Comparison of ENCODE assay signal across 11 mouse cellular contexts in genomic region chr1:172514551-172515268, GRCm38 (mm10). TPM values are rescaled to one million over a fixed set of nuclear protein-coding genes. Genes with fewer than 3 reads are reported as not detected.
A peak's percentile ranks its signal among the peaks of the same experiment; 100 is the strongest.
DNase-seq lines count a peak whose midpoint lies in the region; ATAC-seq and TF ChIP-seq lines count a peak whose summit lies in the region.
"Had no signal": no experiment of that assay in that cellular context is flagged by ENCODE, and none has a peak within 500 bp of the region (broad histone marks: within the 10 kb centered on the region; RNA-seq: fewer than 3 reads in every experiment).

No protein-coding gene starts in this region.

- no peaks in the 10 kb centered on the region for H3K36me3 ChIP-seq in hindbrain, embryonic 10.5 days
- no peaks in the 10 kb centered on the region for H3K36me3 ChIP-seq in hindbrain, embryonic 16.5 days (ENCODE audit: control insufficient read depth, insufficient read depth, low read length)
- H3K36me3 ChIP-seq in ES-E14 (ENCODE audit: control insufficient read depth, insufficient read depth, low read length, poor library complexity, severe bottlenecking) = no peaks in the 10 kb centered on the region
- H3K36me3 ChIP-seq in heart, embryonic 15.5 days = no peaks in the 10 kb centered on the region
- H3K36me3 ChIP-seq in midbrain, embryonic 14.5 days (ENCODE audit: control insufficient read depth, insufficient read depth, low read length) = no peaks in the 10 kb centered on the region
- H3K36me3 ChIP-seq: midbrain, embryonic 12.5 days had no signal

- no peak for ATAC-seq in hindbrain, embryonic 16.5 days
- no peak for ATAC-seq in heart, embryonic 15.5 days (replicated peaks; ENCODE audit: insufficient number of reproducible peaks, insufficient read depth, low FRiP score, low read depth)
- ATAC-seq in inflammation-experienced regulatory T-cells, adult 6 months = no peak
- no peak for ATAC-seq in midbrain, embryonic 14.5 days (ENCODE audit: low FRiP score, low TSS enrichment)

- H3K27me3 ChIP-seq in hindbrain, embryonic 10.5 days (ENCODE audit: insufficient read depth, poor library complexity, severe bottlenecking) = peaks cover 9% of the 10 kb centered on the region; the same call in 1 of the 2 replicates
- no peaks in the 10 kb centered on the region for H3K27me3 ChIP-seq in hindbrain, embryonic 16.5 days (replicated peaks; ENCODE audit: control insufficient read depth, insufficient read depth, low read length)
- no peaks in the 10 kb centered on the region for H3K27me3 ChIP-seq in heart, embryonic 15.5 days
- no peaks in the 10 kb centered on the region for H3K27me3 ChIP-seq in midbrain, embryonic 14.5 days (ENCODE audit: control insufficient read depth, insufficient read depth, low read length)

- H3K4me1 ChIP-seq in hindbrain, embryonic 10.5 days (replicated peaks) = peaks cover 26% of the 10 kb centered on the region
- 0 out of 2 replicates have a peak, but pooled peaks cover 3% of the 10 kb centered on the region for H3K4me1 ChIP-seq in hindbrain, embryonic 16.5 days (ENCODE audit: control insufficient read depth, insufficient read depth, low read depth, low read length)
- peaks cover 2 to 34% of the 10 kb centered on the region in 2 experiments; a peak in 3 of 4 replicates for H3K4me1 ChIP-seq in ES-E14 (ENCODE audit: control insufficient read depth in 2 of 2, insufficient read depth in 2 of 2, low read length in 2 of 2, poor library complexity in 1 of 2)
- peaks cover 42% of the 10 kb centered on the region for H3K4me1 ChIP-seq in heart, embryonic 15.5 days (replicated peaks)
- H3K4me1 ChIP-seq in midbrain, embryonic 14.5 days (ENCODE audit: control insufficient read depth, insufficient read depth, low read length) = no peaks in the 10 kb centered on the region

- peaks cover 8% of the 10 kb centered on the region for H3K9me3 ChIP-seq in hindbrain, embryonic 10.5 days
- H3K9me3 ChIP-seq in hindbrain, embryonic 16.5 days (ENCODE audit: control insufficient read depth, low read length) = no peaks in the 10 kb centered on the region
- no peaks in the 10 kb centered on the region for H3K9me3 ChIP-seq in ES-E14 (ENCODE audit: control insufficient read depth, insufficient read depth, low read depth, low read length)
- H3K9me3 ChIP-seq in heart, embryonic 15.5 days (replicated peaks) = no peaks in the 10 kb centered on the region
- H3K9me3 ChIP-seq in midbrain, embryonic 14.5 days (ENCODE audit: control insufficient read depth, low read length) = no peaks in the 10 kb centered on the region
- H3K9me3 ChIP-seq: midbrain, embryonic 12.5 days had no signal

- in situ Hi-C loops in ES-E14 (cut with MboI; ENCODE audit: low sequenced_read_pairs in 2 of 2, unreplicated experiment in 2 of 2) = no loop called here

- H3K4me2 ChIP-seq in hindbrain, embryonic 16.5 days (ENCODE audit: low read length) = no peak overlapping the region
- H3K4me2 ChIP-seq in heart, embryonic 15.5 days = no peak overlapping the region
- no peak overlapping the region for H3K4me2 ChIP-seq in midbrain, embryonic 14.5 days (ENCODE audit: low read length)
- H3K4me2 ChIP-seq: midbrain, embryonic 12.5 days had no signal

- 78% methylated on average over 7 of the region's 7 CpGs for WGBS in hindbrain, embryonic 10.5 days
- 81% methylated on average over 7 of the region's 7 CpGs for WGBS in hindbrain, embryonic 16.5 days
- WGBS in heart, embryonic 15.5 days = 65% methylated on average over 7 of the region's 7 CpGs
- 84% methylated on average over 7 of the region's 7 CpGs for WGBS in midbrain, embryonic 14.5 days

- H3K27ac ChIP-seq in hindbrain, embryonic 10.5 days = 0 out of 2 replicates have a peak overlapping the region, but pooled peaks have one; percentile 1
- no peak overlapping the region for H3K27ac ChIP-seq in hindbrain, embryonic 16.5 days (ENCODE audit: low read depth, low read length)
- H3K27ac ChIP-seq in ES-E14 (ENCODE audit: insufficient read depth, low read depth, low read length, poor library complexity, severe bottlenecking) = no peak overlapping the region
- H3K27ac ChIP-seq in heart, embryonic 15.5 days = peak overlapping the region; percentile 82
- no peak overlapping the region for H3K27ac ChIP-seq in midbrain, embryonic 14.5 days (replicated peaks; ENCODE audit: low read depth, low read length)
- H3K27ac ChIP-seq: midbrain, embryonic 12.5 days had no signal

- DNase-seq in hindbrain, embryonic 10.5 days (ENCODE audit: low spot score) = no peak
- no peak for DNase-seq in ES-E14 (ENCODE audit: low read depth, low spot score)
- DNase-seq in kidney, postnatal 4 days = peak; percentile 34 to 60
- no peak for DNase-seq in cerebellum, adult 8-10 months
- DNase-seq in midbrain, embryonic 14.5 days = no peak

- no peak overlapping the region for H3K9ac ChIP-seq in hindbrain, embryonic 16.5 days (ENCODE audit: low read depth, low read length)
- H3K9ac ChIP-seq in ES-E14 (ENCODE audit: insufficient read depth, low read depth, low read length, poor library complexity, severe bottlenecking) = peak overlapping the region; percentile 4; the same call in 1 of the 2 replicates
- H3K9ac ChIP-seq in heart, embryonic 15.5 days = no peak overlapping the region
- no peak overlapping the region for H3K9ac ChIP-seq in midbrain, embryonic 14.5 days (replicated peaks; ENCODE audit: low read length)
- H3K9ac ChIP-seq: midbrain, embryonic 12.5 days had no signal

- H3K4me3 ChIP-seq in hindbrain, embryonic 10.5 days = no peak overlapping the region
- H3K4me3 ChIP-seq in hindbrain, embryonic 16.5 days (ENCODE audit: low read length) = no peak overlapping the region
- H3K4me3 ChIP-seq in ES-E14 (ENCODE audit: insufficient read depth in 1 of 2, low read depth in 1 of 2, low read length in 2 of 2, poor library complexity in 1 of 2, severe bottlenecking in 1 of 2) = no peak overlapping the region
- no peak overlapping the region for H3K4me3 ChIP-seq in heart, embryonic 15.5 days
- no peak overlapping the region for H3K4me3 ChIP-seq in midbrain, embryonic 14.5 days (replicated peaks; ENCODE audit: low read depth, low read length)
- H3K4me3 ChIP-seq: erythroblast, embryonic 14.5 days; midbrain, embryonic 12.5 days had no signal

TF ChIP-seq in ES-E14, 5 proteins besides CTCF, POLR2A, EP300 and RAD21:
- TF ChIP-seq ZNF384 (IDR thresholded peaks at IDR 0.05; ENCODE audit: low read depth, low read length) = 0 out of 2 replicates have a peak, but pooled peaks have one; percentile 10
- TF ChIP-seq HCFC1 (IDR thresholded peaks at IDR 0.05; ENCODE audit: borderline replicate concordance, insufficient read depth, low read length) = no peak

RNA-seq across cellular contexts. Expression of gene Cfap45, which starts 5.9 kb away (rescaled TPM):
- 2.4 and 3.6 TPM in 2 replicates for polyA plus RNA-seq in hindbrain, embryonic 10.5 days (2016; fragmentation: Nextera tagmentation; extraction: Ambion mirVana)
- 4.9 and 5.4 TPM in 2 replicates for polyA plus RNA-seq in hindbrain, embryonic 16.5 days (2015; fragmentation: Nextera tagmentation; extraction: Ambion mirVana)
- total RNA-seq in ES-E14 (2012; rRNA removed) = 0.67 and 1.2 TPM in 2 replicates
- polyA plus RNA-seq in heart, embryonic 15.5 days (2015; fragmentation: Nextera tagmentation; extraction: Ambion mirVana) = 2.3 and 3.3 TPM in 2 replicates
- polyA plus RNA-seq in inflammation-experienced regulatory T-cells, adult 6 months (2017; shearing (Covaris generic)) = 1 to 10 TPM in 2 of 3 experiments, under 1 TPM in 1; 0.43 to 1.5 (median 1.2) TPM
- polyA plus RNA-seq in midbrain, embryonic 14.5 days (2014; fragmentation: Nextera tagmentation; extraction: Ambion mirVana) = 1.9 and 2.2 TPM in 2 replicates

RNA-seq across cellular contexts. Expression of gene Tagln2, which starts 14.9 kb away (rescaled TPM):
- 73.3 and 80.4 TPM in 2 replicates for polyA plus RNA-seq in hindbrain, embryonic 10.5 days (2016; fragmentation: Nextera tagmentation; extraction: Ambion mirVana)
- 71.7 and 84.9 TPM in 2 replicates for polyA plus RNA-seq in hindbrain, embryonic 16.5 days (2015; fragmentation: Nextera tagmentation; extraction: Ambion mirVana)
- total RNA-seq in ES-E14 (2012; rRNA removed) = 112 and 131 TPM in 2 replicates
- polyA plus RNA-seq in heart, embryonic 15.5 days (2015; fragmentation: Nextera tagmentation; extraction: Ambion mirVana) = 276 and 327 TPM in 2 replicates
- polyA plus RNA-seq in inflammation-experienced regulatory T-cells, adult 6 months (2017; shearing (Covaris generic)) = 100 to 1,000 TPM; 260 to 650 (median 280) TPM
- polyA plus RNA-seq in midbrain, embryonic 14.5 days (2014; fragmentation: Nextera tagmentation; extraction: Ambion mirVana) = 25.7 and 43.5 TPM in 2 replicates

RNA-seq across cellular contexts. Expression of gene Igsf9, which starts 33.1 kb away (rescaled TPM):
- polyA plus RNA-seq in hindbrain, embryonic 10.5 days (2016; fragmentation: Nextera tagmentation; extraction: Ambion mirVana) = 74.1 and 76.0 TPM in 2 replicates
- 32.9 and 42.5 TPM in 2 replicates for polyA plus RNA-seq in hindbrain, embryonic 16.5 days (2015; fragmentation: Nextera tagmentation; extraction: Ambion mirVana)
- total RNA-seq in ES-E14 (2012; rRNA removed) = 45.6 and 80.3 TPM in 2 replicates
- polyA plus RNA-seq in heart, embryonic 15.5 days (2015; fragmentation: Nextera tagmentation; extraction: Ambion mirVana) = 2.9 and 7.7 TPM in 2 replicates
- polyA plus RNA-seq in inflammation-experienced regulatory T-cells, adult 6 months (2017; shearing (Covaris generic)) = 1 to 10 TPM in 1 of 3 experiments, under 1 TPM in 1, not detected in 1; 0.50 to 1.4 TPM
- polyA plus RNA-seq in midbrain, embryonic 14.5 days (2014; fragmentation: Nextera tagmentation; extraction: Ambion mirVana) = 49.6 and 52.6 TPM in 2 replicates
- polyA plus RNA-seq: activated CD4-positive, CD25-positive, alpha-beta regulatory T cell, adult 4 months; erythroblast, embryonic 14.5 days had no signal

RNA-seq across cellular contexts. Expression of gene Slamf9, which starts 39.6 kb away (rescaled TPM):
- 0.16 TPM in 1 of 2 replicates, not detected in the other for polyA plus RNA-seq in hindbrain, embryonic 10.5 days (2016; fragmentation: Nextera tagmentation; extraction: Ambion mirVana)
- 0.11 and 0.23 TPM in 2 replicates for polyA plus RNA-seq in hindbrain, embryonic 16.5 days (2015; fragmentation: Nextera tagmentation; extraction: Ambion mirVana)
- 1.6 and 2.7 TPM in 2 replicates for total RNA-seq in ES-E14 (2012; rRNA removed)
- 0.83 and 1.1 TPM in 2 replicates for polyA plus RNA-seq in heart, embryonic 15.5 days (2015; fragmentation: Nextera tagmentation; extraction: Ambion mirVana)
- under 1 TPM in 2 of 3 experiments, not detected in 1; 0.36 to 0.61 TPM for polyA plus RNA-seq in inflammation-experienced regulatory T-cells, adult 6 months (2017; shearing (Covaris generic))
- polyA plus RNA-seq in midbrain, embryonic 14.5 days (2014; fragmentation: Nextera tagmentation; extraction: Ambion mirVana) = 0.32 TPM in 1 of 2 replicates, not detected in the other
- polyA plus RNA-seq: erythroblast, embryonic 14.5 days had no signal

RNA-seq across cellular contexts. Expression of gene Vsig8, which starts 41.0 kb away (rescaled TPM):
- polyA plus RNA-seq in hindbrain, embryonic 10.5 days (2016; fragmentation: Nextera tagmentation; extraction: Ambion mirVana) = 0.15 TPM in 1 of 2 replicates, not detected in the other
- 0.84 and 1.2 TPM in 2 replicates for polyA plus RNA-seq in hindbrain, embryonic 16.5 days (2015; fragmentation: Nextera tagmentation; extraction: Ambion mirVana)
- 0.09 and 0.26 TPM in 2 replicates for total RNA-seq in ES-E14 (2012; rRNA removed)
- 0.34 and 0.55 TPM in 2 replicates for polyA plus RNA-seq in heart, embryonic 15.5 days (2015; fragmentation: Nextera tagmentation; extraction: Ambion mirVana)
- not detected for polyA plus RNA-seq in inflammation-experienced regulatory T-cells, adult 6 months (2017; shearing (Covaris generic))
- 0.22 TPM in 1 of 2 replicates, not detected in the other for polyA plus RNA-seq in midbrain, embryonic 14.5 days (2014; fragmentation: Nextera tagmentation; extraction: Ambion mirVana)
- polyA plus RNA-seq: activated CD4-positive, CD25-positive, alpha-beta regulatory T cell, adult 4 months; erythroblast, embryonic 14.5 days had no signal

Comparison
In these comparisons a context has a peak if more than half of its experiments do, and no peak if none do; other contexts are left out.
1. H3K27ac ChIP-seq: peak in hindbrain, embryonic 10.5 days (single experiment) and heart, embryonic 15.5 days (single experiment); none in hindbrain, embryonic 16.5 days (single experiment), ES-E14 (single experiment) and midbrain, embryonic 14.5 days (single experiment).
2. DNase-seq: peak in kidney, postnatal 4 days (2 of 2); none in hindbrain, embryonic 10.5 days (single experiment), ES-E14 (single experiment), cerebellum, adult 8-10 months (single experiment) and midbrain, embryonic 14.5 days (single experiment).